Mouse (Mus musculus) liver, postnatal 0 days (tissue): ENCODE measurements around the gene Hhat.

Source experiments
- CTCF ChIP-seq: sonication (generic); IDR thresholded peaks from 2 replicates; pipeline ENCODE4 v1.5.1; 2016; ENCODE audit warnings: antibody characterized with exemption, low read depth
- EP300 ChIP-seq: IDR thresholded peaks from 2 replicates; pipeline ENCODE4 v1.6.1; 2016; ENCODE audit warnings: antibody characterized with exemption, low read depth, mild to moderate bottlenecking

DNA sequence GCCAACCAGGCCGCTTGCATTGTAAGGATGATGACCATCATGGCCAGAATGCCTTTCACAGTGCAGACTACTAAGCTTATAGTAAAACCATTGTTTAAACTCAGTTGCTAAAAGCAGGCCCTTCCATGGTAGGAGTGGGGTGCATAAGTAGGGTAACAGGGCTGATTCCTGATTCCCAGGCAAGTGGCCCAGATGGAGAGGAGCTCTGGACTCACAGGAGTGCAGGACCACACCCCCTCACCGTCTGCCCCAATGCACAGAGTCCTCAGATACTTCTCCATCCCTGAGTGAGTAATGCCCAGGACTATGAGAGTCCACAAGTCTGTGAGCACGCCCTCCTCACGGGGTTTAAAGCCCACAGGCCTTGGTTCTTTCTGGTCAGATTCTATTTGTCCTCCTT lies 175.6 kb downstream of the Hhat start:
- no peak for TF ChIP-seq EP300
- no peak for TF ChIP-seq CTCF
